Mouse (Mus musculus) neural tube, embryonic 12.5 days (tissue): Measurements from ENCODE around the gene Dnaic2. TPM values are rescaled to one million over a fixed set of nuclear protein-coding genes. Genes with fewer than 3 reads are reported as not detected.

Experiments used
- ATAC-seq: fragments of 200-750 bp; cut with Nextera tagmentation; 2 replicates; pipeline ENCODE4 v1.8.0; 2017; ENCODE audit warnings: low read depth, mild to moderate bottlenecking, moderate TSS enrichment, moderate library complexity; ENCODE audit not compliant: low FRiP score
- H3K27ac ChIP-seq: fragments of 300-500 bp; sonication (generic); 2 replicates; pipeline ENCODE4 v1.5.1; 2016
- H3K27me3 ChIP-seq: fragments of 300-500 bp; sonication (generic); replicated peaks from 2 replicates; pipeline ENCODE4 v1.6.1; 2016; ENCODE audit warnings: mild to moderate bottlenecking
- H3K36me3 ChIP-seq: fragments of 300-500 bp; sonication (generic); 2 replicates; pipeline ENCODE4 v1.6.1; 2016; ENCODE audit warnings: mild to moderate bottlenecking
- H3K4me1 ChIP-seq: fragments of 300-500 bp; sonication (generic); 2 replicates; pipeline ENCODE4 v1.6.1; 2016
- H3K4me2 ChIP-seq: fragments of 300-500 bp; sonication (generic); replicated peaks from 2 replicates; pipeline ENCODE4 v1.6.1; 2016; ENCODE audit warnings: mild to moderate bottlenecking
- H3K4me3 ChIP-seq: fragments of 300-500 bp; sonication (generic); 2 replicates; pipeline ENCODE4 v1.5.1; 2016
- H3K9ac ChIP-seq: fragments of 300-500 bp; sonication (generic); 2 replicates; pipeline ENCODE4 v1.6.1; 2016; ENCODE audit warnings: mild to moderate bottlenecking
- H3K9me3 ChIP-seq: fragments of 300-500 bp; sonication (generic); 2 replicates; pipeline ENCODE4 v1.6.1; 2016; ENCODE audit warnings: mild to moderate bottlenecking
- WGBS: fragments of 180-500 bp; shearing (Covaris S2); methylation state at CpG from one replicate; pipeline ENCODE4 v1.1.7; 2016; 5-methylcytosine and 5-hydroxymethylcytosine counted together
- polyA plus RNA-seq: library from polyadenylated mRNA; unstranded; fragments of >200 nt; fragmentation: Nextera tagmentation; extraction: Ambion mirVana; gene quantifications from 2 replicates; pipeline ENCODE4 v1.2.1, GENCODE M21; 2016

Dnaic2 gene
- 3.0 and 4.2 TPM in 2 replicates for polyA plus RNA-seq

GRCm38 (mm10) chr11:114726965-114727825 lies at the start of gene Dnaic2:
TSS of gene Dnaic2 (plus strand) at chr11:114727408.
- Histone ChIP-seq H3K9ac (no peak within 1 kb of the TSS), H3K27ac (no peak within 1 kb of the TSS), H3K4me1 (peaks cover 19% of the 10 kb centered on the region), H3K9me3 (no peaks in the 10 kb centered on the region), H3K4me2 (peak within 1 kb of the TSS; percentile 63), H3K4me3 (peak within 1 kb of the TSS; percentile 15; the same call in 1 of the 2 replicates), H3K36me3 (no peaks in the 10 kb centered on the region), H3K27me3 (no peaks in the 10 kb centered on the region)
- 10% methylated on average over 34 of the region's 34 CpGs for WGBS
- peak; percentile 89 for ATAC-seq

GRCm38 (mm10) chr11:114679582-114679981 lies 47.6 kb upstream of the Dnaic2 start:
- 78% methylated on average over 8 of the region's 8 CpGs for WGBS
- Histone ChIP-seq H3K4me3 (no peak overlapping the region), H3K9ac (no peak overlapping the region), H3K4me2 (no peak overlapping the region), H3K27me3 (peaks cover 6% of the 10 kb centered on the region; the same call in 1 of the 2 replicates), H3K36me3 (no peaks in the 10 kb centered on the region), H3K27ac (no peak overlapping the region), H3K9me3 (no peaks in the 10 kb centered on the region), H3K4me1 (peaks cover 47% of the 10 kb centered on the region)
- no peak for ATAC-seq

GRCm38 (mm10) chr11:114680291-114680690 lies 46.9 kb upstream of the Dnaic2 start:
- Histone ChIP-seq H3K27ac (no peak overlapping the region), H3K4me2 (no peak overlapping the region), H3K4me1 (peaks cover 51% of the 10 kb centered on the region), H3K27me3 (peaks cover 6% of the 10 kb centered on the region; the same call in 1 of the 2 replicates), H3K36me3 (no peaks in the 10 kb centered on the region), H3K4me3 (no peak overlapping the region), H3K9me3 (no peaks in the 10 kb centered on the region), H3K9ac (no peak overlapping the region)
- WGBS: 60% methylated on average over 10 of the region's 10 CpGs
- ATAC-seq: no peak

GRCm38 (mm10) chr11:114681054-114681453 lies 46.2 kb upstream of the Dnaic2 start:
- Histone ChIP-seq H3K27ac (no peak overlapping the region), H3K27me3 (peaks cover 6% of the 10 kb centered on the region; the same call in 1 of the 2 replicates), H3K4me1 (peaks cover 43% of the 10 kb centered on the region), H3K36me3 (no peaks in the 10 kb centered on the region), H3K4me2 (no peak overlapping the region), H3K4me3 (no peak overlapping the region), H3K9me3 (no peaks in the 10 kb centered on the region), H3K9ac (no peak overlapping the region)
- WGBS: 64% methylated on average over 5 of the region's 5 CpGs
- no peak for ATAC-seq

- ATAC-seq: no peak
- no peaks in the 10 kb centered on the region for H3K9me3 ChIP-seq
- 93% methylated on average over 13 of the region's 13 CpGs for WGBS
- H3K4me1 ChIP-seq: peaks cover 29% of the 10 kb centered on the region
- H3K27ac ChIP-seq: no peak overlapping the region
- H3K36me3 ChIP-seq: no peaks in the 10 kb centered on the region
- H3K27me3 ChIP-seq: no peaks in the 10 kb centered on the region
- H3K4me2 ChIP-seq: no peak overlapping the region
- H3K9ac ChIP-seq: no peak overlapping the region
- no peak overlapping the region for H3K4me3 ChIP-seq
Observed at GRCm38 (mm10) chr11:114682321-114682900, 44.8 kb upstream of the Dnaic2 start.

GRCm38 (mm10) chr11:114683029-114683721 lies 44.0 kb upstream of the Dnaic2 start:
- Histone ChIP-seq H3K4me3 (no peak overlapping the region), H3K36me3 (no peaks in the 10 kb centered on the region), H3K27ac (no peak overlapping the region), H3K4me2 (no peak overlapping the region), H3K4me1 (peaks cover 33% of the 10 kb centered on the region), H3K9ac (no peak overlapping the region), H3K27me3 (no peaks in the 10 kb centered on the region), H3K9me3 (no peaks in the 10 kb centered on the region)
- WGBS: 85% methylated on average over 10 of the region's 10 CpGs
- no peak for ATAC-seq

GRCm38 (mm10) chr11:114683722-114684621 lies 43.2 kb upstream of the Dnaic2 start:
- Histone ChIP-seq H3K4me3 (no peak overlapping the region), H3K4me2 (no peak overlapping the region), H3K27ac (no peak overlapping the region), H3K4me1 (peaks cover 33% of the 10 kb centered on the region), H3K36me3 (no peaks in the 10 kb centered on the region), H3K9ac (no peak overlapping the region), H3K9me3 (no peaks in the 10 kb centered on the region), H3K27me3 (no peaks in the 10 kb centered on the region)
- 72% methylated on average over 20 of the region's 20 CpGs for WGBS
- ATAC-seq: no peak

- Histone ChIP-seq H3K4me3 (no peak overlapping the region), H3K9me3 (no peaks in the 10 kb centered on the region), H3K36me3 (no peaks in the 10 kb centered on the region; the same call in 1 of the 2 replicates), H3K9ac (no peak overlapping the region), H3K27me3 (no peaks in the 10 kb centered on the region), H3K4me1 (peaks cover 27% of the 10 kb centered on the region), H3K4me2 (no peak overlapping the region), H3K27ac (no peak overlapping the region)
- ATAC-seq: no peak
- WGBS: 68% methylated on average over 14 of the region's 14 CpGs
Observed at GRCm38 (mm10) chr11:114684627-114685373, 42.4 kb upstream of the Dnaic2 start.

- H3K9me3 ChIP-seq: no peaks in the 10 kb centered on the region
- no peak overlapping the region for H3K27ac ChIP-seq
- no peak overlapping the region for H3K4me3 ChIP-seq
- H3K9ac ChIP-seq: no peak overlapping the region
- peaks cover 22% of the 10 kb centered on the region for H3K4me1 ChIP-seq
- 74% methylated on average over 9 of the region's 9 CpGs for WGBS
- no peaks in the 10 kb centered on the region; the same call in 1 of the 2 replicates for H3K36me3 ChIP-seq
- no peak overlapping the region for H3K4me2 ChIP-seq
- no peak for ATAC-seq
- no peaks in the 10 kb centered on the region for H3K27me3 ChIP-seq
Observed at GRCm38 (mm10) chr11:114685526-114686040, 41.6 kb upstream of the Dnaic2 start.

GRCm38 (mm10) chr11:114686221-114686959 lies 40.8 kb upstream of the Dnaic2 start:
- 89% methylated on average over 16 of the region's 16 CpGs for WGBS
- H3K9me3 ChIP-seq: no peaks in the 10 kb centered on the region
- no peak for ATAC-seq
- H3K27me3 ChIP-seq: no peaks in the 10 kb centered on the region
- no peak overlapping the region for H3K9ac ChIP-seq
- no peak overlapping the region for H3K4me2 ChIP-seq
- H3K36me3 ChIP-seq: no peaks in the 10 kb centered on the region; the same call in 1 of the 2 replicates
- no peak overlapping the region for H3K27ac ChIP-seq
- H3K4me3 ChIP-seq: no peak overlapping the region
- peaks cover 21% of the 10 kb centered on the region; the same call in 1 of the 2 replicates for H3K4me1 ChIP-seq
